Mouse (Mus musculus) testis, postnatal 10 days (tissue): ENCODE results near the gene B4gat1.
A peak's percentile ranks its signal among the peaks of the same experiment; 100 is the strongest.

ENCODE experiments used
- DNase-seq: peaks from one replicate; pipeline ENCODE4 v3.0.0; 2021; ENCODE audit warnings: low spot score

Gene B4gat1

DNA sequence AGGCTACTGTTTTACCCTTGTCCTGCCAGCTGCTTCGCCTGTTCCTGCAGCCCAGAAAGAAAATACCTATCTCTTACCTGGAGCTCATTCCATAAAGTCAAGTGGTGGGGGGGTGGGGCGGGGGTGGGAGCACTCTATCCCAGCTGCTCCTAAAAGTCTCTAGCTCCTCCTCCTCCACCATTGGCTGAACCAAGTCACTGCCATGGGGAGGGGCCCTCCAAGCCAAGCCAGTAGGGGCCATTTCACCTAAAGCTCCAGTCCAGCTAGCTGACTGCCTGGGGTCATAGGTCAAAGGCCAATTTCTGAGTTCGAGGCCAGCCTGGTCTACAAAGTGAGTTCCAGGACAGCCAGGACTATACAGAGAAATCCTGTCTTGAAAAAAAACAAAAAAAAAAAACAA lies 5.9 kb upstream of the B4gat1 start:
- DNase-seq = no peak

DNA sequence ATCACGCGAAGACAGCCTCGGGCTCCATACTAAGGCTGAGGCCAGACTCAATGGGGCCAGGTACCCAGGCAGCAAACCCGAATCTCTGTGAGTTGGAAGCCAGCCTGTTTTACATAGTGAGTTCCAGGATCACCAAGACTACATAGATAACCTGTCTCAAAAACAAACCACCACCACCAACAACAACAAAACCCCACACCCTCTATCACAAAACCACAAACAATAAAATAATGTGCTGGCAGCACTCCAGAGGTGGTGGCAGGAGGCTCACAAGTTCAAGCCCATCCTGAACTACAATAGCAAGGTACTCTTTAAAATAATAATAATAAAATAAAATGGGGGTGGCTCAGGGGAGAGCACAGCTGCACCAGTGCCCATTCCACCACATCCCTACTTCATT lies 2.0 kb upstream of the B4gat1 start:
- DNase-seq = no peak

DNA sequence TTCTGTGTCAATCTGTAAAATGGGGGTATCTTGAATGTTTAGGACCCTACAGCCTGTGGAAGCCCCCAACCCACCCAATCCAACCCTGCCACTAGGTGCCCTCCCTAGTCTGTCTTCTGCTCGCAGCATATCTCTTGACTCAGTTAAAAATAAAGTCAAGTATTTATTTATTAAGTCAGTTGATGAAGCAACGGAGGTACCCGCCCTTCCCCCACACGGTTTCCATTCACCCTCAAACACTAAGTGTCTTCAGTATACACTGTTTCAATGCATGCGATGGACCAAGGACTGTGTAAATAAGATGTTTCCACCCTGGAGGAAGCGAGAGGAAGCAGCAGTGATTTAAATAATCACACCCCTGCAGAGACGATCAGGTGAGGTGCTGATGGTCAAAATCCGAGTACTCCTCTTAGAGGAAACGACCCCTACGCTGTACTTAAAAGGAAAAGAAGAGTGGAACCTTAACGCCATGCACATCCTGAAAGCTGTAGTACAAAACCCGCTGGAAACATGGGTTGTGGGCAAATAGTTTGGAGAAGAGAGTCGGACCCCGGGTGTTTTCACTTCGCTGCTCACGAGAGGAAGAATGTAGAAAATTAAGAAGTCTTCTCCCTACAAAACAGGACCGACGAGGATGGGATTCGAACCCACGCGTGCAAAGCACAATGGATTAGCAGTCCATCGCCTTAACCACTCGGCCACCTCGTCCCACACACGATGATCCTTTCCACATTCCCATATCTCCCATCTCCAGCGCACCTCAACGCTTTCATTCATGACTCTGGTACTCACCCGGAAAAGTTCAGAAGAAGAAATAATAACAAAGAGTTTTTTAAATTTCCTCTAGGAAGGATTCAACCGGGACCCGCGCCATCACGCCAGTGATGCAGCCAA lies 701 bp upstream of the B4gat1 start:
- DNase-seq = peak; percentile 86

DNA sequence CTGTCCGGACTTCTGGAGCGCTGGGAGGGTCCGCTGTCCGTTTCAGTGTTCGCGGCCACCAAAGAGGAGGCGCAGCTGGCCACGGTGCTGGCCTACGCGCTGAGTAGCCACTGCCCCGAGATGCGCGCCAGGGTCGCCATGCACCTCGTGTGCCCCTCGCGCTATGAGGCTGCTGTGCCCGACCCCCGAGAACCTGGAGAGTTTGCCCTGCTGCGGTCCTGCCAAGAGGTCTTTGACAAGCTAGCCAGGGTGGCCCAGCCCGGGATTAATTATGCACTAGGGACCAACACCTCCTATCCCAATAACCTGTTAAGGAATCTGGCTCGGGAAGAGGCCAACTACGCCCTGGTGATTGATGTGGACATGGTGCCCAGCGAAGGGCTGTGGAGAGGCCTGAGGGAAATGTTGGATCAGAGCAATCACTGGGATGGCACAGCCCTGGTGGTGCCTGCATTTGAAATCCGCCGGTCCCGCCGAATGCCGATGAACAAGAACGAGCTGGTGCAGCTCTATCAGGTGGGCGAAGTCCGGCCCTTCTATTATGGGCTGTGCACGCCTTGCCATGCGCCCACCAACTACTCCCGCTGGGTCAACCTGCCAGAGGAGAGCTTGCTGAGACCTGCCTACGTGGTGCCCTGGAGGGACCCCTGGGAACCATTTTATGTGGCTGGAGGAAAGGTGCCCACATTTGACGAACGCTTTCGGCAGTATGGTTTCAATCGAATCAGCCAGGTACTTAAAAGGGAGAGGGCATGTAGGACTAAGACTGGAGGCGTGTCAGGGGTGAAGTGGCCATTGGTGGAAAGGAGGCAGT lies 882 bp downstream of the B4gat1 start:
- no peak for DNase-seq

DNA sequence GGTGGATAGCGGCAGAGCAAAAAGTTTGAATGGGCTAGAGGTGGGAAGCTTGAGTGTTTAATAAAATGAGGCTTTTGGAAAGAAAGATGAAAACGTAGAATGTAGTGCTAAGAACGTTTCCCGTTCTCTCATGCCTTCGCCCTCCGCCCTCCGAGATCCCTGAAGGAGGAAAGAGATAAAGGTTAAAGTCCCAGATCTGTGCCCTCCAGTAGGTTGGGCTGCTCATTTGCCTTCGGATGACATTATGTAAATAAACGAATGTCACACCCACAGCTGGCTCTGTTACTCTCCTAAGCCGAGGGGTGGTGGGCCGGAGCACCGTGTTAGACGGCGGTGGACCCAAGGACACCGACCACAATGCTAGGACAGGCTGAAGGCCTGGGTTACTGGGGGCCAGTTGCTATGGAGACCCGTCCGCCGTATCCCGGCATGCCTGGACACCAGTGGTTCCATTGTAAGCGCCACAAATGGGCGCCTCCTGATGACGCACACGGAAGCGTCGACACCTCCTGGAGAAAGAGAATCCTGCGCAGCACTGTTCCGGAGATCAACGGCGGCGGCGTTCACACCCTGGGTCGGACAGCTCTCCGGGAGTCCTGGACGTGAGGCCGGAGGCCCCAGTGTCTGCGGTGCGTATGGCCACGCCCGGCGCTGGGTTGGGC lies 2.4 kb downstream of the B4gat1 start, which contains the start of gene Brms1:
TSS of gene Brms1 (plus strand) at position 493 of the 662 bp plus-strand sequence.
- DNase-seq = peak; percentile 94

DNA sequence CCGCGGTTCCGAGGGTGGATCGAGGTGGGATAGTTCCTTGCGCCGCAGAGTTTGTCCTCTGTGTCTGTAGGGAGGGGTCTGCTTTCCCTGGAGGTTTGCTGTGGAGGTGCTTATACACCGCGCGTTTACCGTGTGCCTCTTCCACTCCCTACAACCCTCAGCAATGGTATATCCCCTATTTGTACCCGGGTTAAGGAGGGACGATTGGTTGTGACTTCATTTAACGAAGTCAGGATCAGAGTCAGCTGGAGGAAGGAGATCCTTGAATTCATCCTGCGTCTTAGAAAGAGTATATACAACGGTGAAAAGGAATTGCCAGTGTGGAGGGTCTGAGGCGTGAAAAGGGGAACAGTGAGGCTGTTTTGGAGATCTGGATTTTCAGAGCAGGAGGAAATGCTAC lies 3.0 kb downstream of the B4gat1 start:
- DNase-seq = no peak

DNA sequence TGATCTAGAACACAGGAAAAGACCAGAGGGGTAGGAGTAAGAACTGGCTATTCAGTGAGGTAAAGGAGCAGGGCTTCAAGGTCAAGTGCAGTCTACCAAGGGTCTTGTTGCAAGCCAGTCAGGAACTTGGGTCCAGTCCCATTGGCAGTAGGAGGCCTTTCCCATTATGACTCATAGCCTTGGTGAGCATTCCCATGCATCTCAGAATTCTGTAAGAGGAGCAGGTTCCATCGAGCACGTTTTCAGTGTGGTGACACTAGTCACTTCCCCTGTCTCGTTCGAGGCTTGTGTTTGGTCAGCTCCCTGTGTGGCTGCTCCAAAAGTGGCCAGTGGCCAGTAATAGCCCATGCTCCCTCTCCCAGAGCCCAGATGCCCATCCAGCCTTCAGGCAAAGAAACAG lies 6.9 kb downstream of the B4gat1 start:
- DNase-seq = no peak

DNA sequence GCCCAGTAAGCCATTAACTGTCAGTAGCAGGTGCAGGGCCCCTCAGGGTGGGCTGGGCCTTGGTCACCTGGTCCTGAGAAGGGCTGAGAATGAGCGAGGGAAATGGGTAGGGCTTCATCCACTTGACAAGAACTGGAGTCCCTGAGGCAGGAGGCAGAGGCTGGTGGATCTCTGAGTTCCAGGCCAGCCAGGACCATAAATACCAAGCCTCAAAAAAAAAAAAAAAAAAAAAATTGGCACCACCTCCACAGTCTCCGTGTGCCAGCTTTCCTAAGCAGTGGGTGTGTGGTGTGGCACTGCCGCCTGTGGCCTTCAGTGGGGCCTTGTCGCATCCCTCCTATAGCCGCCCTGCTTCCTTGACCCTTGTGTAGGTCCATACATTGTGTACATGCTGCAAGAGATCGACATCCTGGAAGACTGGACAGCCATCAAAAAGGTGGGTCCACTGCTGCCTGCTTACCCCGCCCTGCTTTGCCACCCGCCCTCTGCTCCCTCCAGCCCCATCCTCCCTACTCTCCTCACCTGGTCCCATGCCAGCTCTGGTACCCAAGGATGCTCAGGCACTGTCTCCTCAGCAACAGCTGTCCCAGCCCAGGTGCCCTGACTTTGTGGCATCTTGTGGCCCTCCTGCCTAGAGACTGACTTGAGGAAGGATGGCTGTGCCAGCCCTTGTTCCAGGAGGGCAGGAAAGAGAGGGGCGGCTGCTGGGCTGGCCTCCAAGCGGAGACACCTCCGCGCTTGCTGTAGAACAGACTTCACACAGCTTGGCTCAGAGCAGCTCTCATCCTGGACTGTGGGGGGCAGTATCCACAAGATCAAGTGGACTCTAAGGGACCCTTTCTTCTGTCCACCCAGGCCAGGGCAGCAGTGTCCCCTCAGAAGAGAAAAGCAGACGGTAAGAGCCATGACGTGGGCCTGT lies 9.8 kb downstream of the B4gat1 start:
- no peak for DNase-seq

DNA sequence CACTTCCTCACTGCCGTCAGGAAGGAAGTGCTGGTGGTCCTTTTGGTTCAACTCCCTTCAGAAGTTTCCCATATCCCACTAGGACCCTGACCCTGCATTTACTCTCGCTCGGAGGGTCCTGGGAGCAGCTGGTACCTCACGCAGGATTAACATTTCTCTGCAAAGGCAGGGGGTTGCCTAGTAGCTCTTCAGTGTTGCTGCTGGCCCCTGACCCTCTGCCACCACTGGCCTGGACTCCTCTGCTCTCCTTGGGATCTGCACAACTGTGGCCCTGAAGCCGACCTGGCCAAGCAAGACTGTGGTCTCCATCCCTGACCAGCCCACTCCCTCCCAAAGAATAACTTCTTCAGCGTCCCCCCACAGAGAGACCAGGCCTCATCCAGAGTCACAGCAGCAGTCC lies 10.7 kb downstream of the B4gat1 start:
- DNase-seq = no peak

DNA sequence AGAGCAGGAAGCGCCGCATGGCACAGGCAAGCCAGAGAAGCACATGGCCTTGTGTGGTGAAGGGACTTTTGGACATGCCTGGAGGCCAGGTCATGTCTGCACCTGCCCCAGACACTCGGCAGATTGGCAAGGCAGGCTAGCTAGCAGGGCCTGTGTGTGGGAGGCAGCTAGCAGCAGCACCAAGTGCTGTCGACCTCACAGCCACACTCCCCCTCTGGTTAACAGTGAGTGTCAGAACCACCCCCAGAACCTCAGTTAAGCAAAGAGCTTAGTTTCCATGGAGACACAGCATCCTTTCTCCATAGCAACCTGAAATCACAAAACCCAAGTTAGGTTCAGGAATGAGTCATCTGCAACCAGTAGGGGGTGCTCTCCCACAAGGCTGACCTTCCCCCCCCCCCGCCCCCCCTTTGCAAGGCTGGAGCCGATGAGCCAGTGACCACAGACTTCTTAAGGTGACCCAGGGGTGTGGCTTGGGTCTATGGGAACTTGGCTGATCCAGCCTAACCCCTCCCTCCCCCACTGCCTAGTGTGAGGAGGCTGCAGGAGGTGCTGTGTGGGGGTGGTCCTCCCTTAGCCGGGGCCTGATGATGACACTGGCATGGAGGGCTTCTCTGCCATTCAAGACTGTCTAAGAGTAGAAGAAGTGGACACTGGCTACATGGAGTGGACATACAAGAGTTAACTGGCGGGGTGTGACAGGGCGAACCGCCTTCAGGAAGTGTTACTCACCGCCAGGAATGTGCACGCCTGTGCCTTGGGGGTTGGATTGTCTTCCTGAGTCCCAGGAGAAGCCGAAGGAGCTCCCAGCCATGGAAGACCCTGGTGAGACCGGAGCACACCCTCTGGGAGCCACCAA lies 11.7 kb downstream of the B4gat1 start, which contains the start of gene Rin1:
TSS of gene Rin1 (plus strand) at position 435 of the 859 bp plus-strand sequence.
- no peak for DNase-seq

DNA sequence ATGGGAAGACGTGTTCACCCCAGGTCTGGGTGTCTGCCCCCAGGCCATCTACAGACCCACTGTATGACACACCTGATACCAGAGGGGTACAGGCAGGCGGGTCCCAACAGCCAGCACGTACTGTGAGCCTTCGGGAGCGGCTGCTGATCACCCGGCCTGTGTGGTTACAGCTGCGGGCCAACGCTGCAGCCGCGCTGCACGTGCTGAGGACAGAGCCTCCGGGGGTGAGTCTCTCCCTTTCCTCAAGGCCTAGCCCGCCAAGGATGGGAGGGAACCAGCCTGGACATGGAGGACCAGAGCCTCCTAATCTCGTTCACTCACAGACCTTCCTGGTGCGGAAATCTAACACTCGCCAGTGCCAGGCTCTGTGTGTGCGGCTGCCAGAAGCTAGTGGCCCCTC lies 12.4 kb downstream of the B4gat1 start:
- no peak for DNase-seq

DNA sequence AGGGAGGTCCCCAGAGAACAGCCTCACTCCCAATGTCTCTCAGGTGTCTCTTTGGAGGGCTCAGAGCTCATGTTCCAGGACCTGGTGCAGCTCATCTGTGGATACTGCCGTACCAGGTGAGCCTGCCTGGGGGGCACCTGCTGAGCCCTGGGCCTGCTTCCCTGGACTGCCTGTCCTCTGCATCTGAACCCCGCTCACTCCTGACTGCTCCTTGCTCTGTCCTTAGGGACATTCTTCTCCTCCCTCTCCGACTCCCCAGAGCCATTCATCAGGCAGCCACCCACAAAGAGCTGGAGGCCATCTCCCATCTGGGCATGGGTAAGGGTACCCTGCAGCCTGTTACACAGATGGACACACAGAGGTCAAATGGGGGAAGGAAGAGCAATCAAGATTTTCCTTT lies 12.9 kb downstream of the B4gat1 start:
- DNase-seq = no peak

DNA sequence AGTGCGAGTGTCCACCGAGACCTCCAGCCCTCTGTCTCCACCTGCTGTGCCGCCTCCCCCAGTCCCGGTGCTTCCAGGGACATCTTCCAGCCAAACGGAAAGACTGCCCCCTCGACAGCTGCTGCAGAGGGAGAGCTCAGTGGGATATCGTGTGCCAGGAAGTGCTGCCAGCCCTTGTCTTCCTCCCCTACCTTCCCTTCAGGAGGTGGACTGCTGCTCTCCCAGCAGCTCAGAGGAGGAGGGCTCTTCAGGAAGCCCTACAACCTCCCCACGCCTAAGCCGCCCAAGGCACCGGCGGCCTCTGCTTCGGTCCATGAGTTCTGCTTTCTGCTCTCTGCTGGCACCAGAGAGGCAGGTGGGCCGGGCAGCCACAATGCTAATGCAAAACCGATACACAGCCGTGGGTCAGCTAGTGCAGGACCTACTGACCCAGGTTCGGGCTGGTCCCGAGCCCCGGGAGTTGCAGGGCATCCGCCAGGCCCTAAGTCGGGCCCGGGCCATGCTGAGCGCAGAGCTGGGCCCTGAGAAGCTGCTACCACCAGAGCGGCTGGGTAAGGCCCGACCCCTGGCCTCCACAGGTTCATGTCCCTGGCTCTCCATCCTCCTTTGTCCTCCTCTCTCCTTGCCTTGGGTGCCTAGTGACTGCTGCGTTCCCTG lies 13.7 kb downstream of the B4gat1 start:
- peak; percentile 41 for DNase-seq

DNA sequence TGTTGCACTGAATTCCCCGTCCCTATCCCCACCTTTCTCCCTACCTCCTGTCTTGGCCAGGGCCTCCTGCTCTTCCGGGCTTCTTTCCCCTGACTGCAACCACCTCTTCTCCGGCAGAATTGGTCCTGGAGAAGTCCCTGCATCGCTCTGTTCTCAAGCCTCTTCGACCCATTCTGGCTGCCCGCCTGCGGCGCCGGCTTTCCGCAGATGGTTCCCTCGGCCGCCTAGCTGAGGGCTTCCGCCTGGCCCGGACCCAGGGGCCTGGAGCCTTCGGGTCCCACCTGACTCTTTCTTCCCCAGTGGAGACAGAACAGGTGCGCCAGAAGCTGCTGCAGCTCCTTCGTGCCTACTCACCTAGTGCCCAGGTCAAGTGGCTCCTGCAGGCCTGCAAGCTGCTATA lies 14.2 kb downstream of the B4gat1 start:
- DNase-seq = no peak

DNA sequence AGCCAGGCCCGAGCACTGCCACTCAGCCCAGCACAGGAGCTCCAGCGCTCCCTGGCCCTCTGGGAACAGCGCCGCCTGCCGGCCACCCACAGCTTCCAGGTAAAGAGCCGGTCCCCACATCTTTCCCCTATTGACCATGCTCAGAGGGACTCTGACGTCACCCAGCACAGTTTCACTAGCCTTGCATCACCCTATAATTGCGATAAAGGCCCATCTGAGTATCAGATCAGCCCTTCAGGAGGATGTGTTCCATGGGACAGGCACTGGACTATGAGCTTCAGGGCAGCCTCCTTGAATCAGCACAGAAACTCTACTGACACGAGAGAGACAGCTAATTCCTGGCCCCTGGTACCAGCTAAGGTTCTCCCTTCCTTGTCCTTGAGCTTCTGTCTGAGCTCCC lies 15.3 kb downstream of the B4gat1 start:
- peak; percentile 85 for DNase-seq

DNA sequence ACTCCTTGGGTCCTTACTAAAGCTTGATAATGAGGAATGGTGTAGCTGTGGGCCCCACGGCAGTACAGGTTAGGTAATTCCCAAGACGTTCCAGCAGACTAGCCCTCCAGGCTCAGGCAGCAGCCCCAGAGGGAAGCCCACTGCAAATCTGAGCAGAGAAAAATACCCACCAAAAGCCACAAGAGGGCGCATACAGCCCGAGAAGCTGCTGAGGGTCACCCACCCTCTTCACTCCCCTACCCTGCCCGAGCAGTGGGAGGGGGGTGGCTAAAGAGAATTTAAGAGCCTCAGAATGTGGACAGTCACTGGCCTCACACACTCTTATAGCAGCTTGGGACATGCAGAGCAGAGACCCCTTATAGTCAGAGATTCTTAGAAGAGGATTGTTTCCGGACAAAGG lies 17.6 kb downstream of the B4gat1 start:
- DNase-seq = peak; percentile 59

DNA sequence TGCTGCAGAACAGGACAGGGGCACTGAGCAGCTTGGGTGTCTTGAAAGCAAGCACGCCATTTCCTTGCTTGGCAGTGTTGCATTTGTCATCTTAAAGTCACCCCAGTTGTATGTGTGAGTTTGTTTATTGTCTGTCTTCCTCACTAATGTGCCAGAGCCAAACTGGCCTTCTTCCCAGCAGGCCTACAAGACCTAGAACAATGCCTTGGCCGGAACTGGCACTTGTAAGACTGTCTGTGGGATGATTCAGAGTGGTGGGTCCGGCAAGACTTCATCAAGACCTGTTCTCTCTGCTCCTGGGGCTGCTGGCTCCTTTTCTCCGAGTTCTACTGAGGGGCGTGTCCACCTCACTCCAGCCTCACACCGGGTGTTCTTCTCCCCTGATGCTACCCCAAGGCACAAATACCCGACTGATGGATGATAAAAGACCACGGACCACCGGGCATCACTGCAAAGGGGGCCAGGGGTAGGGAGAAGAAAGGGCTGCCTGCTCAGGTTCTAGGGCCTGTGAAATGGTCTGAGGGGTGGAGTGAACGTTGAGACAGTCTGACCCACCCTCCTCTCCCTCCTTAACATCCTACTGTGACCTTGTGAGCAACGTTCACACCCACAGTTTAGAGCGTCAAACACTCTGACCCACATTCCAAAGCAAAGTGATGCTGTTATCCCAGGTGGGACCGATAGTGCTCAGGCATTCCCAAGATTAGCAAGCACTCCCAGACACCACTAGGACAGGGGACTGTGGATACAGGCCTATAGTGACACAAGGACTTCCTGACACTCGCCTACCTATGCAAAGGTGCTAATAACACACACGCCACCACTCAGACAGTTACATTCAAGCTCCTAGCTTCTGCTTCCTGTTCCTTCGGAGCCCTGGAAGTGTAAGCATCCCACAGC lies 19.5 kb downstream of the B4gat1 start:
- DNase-seq = no peak

DNA sequence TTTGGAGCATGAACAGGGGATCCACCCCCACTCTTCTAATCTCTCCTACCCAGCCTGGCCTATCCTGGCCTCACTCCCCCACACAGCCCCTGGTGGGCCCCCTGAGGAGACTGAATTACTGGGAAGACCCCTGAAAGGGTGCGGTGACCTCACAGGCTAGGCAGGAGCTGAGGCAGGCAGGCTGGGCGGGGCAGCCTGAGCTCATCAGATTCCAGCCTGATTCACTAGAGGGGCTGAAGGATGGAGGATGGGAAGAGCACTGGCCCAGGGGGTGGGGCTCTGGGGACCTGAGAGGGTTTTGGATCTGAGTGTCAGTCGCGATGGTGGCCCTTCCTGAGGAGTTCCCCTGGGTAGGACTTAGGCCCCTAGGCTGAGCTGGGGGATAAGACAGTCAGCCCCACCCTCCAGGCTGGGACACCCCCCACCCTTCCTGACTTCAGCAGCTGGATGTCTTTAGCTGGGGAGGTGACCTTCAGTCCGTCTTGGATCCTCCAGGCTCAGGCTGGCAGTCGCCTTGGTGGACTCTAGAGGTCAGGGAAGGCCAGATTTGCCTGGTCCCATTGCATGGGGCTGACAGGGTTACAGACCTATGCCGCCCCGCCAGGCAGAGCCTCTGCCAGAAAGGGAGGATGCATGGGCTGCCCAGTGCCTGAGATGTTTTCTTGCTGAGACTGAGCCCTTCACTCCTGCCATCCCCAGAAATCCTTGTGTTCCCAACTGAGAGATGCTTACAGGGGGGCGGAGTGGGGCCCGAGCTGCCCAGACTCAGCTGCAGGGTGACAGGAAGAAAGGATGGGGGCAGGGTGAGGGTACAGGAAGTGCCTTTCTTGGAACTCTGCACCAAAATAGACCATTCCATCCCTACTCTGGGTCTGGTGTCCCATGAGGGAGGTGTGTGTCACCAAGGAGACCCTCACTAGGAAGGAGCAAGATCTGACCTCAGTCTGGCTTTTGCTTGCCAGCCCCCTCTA lies 20.5 kb downstream of the B4gat1 start:
- DNase-seq = peak; percentile 57
